ENCODE assay signal across 13 mouse cellular contexts in genomic region chr11:32125586-32126310, GRCm38 (mm10).
DNase-seq lines count a peak whose midpoint lies in the region; ATAC-seq and TF ChIP-seq lines count a peak whose summit lies in the region.
"Had no signal": no experiment of that assay in that cellular context is flagged by ENCODE, and none has a peak within 500 bp of the region (broad histone marks: within the 10 kb centered on the region; RNA-seq: fewer than 3 reads in every experiment).

No protein-coding gene starts in this region.

- peak; percentile 35 for DNase-seq in forebrain, embryonic 11.5 days (ENCODE audit: low spot score)
- no peak for DNase-seq in forebrain, embryonic 10.5 days (ENCODE audit: extremely low spot score, low spot score)
- DNase-seq in CD4-positive helper T cell, adult 2 months (ENCODE audit: low read depth, low spot score) = peak; percentile 81
- DNase-seq in forebrain, postnatal 0 days = peak; percentile 57
- no peak for DNase-seq in liver
- DNase-seq in cerebellum, postnatal 36 days = no peak
- DNase-seq: gastrocnemius, adult 2 months; heart, postnatal 10 days; kidney, postnatal 4 days; liver, embryonic 13.5 days had no signal

- H3K4me3 ChIP-seq in forebrain, embryonic 11.5 days (ENCODE audit: low read depth, low read length) = no peak overlapping the region
- H3K4me3 ChIP-seq in forebrain, embryonic 10.5 days = no peak overlapping the region
- no peak overlapping the region for H3K4me3 ChIP-seq in forebrain, postnatal 0 days (ENCODE audit: low read depth, low read length)
- no peak overlapping the region for H3K4me3 ChIP-seq in midbrain, embryonic 16.5 days (ENCODE audit: low read depth, low read length)
- H3K4me3 ChIP-seq: embryonic facial prominence, embryonic 12.5 days; gastrocnemius, adult 2 months; liver, embryonic 13.5 days had no signal

- H3K36me3 ChIP-seq in forebrain, embryonic 11.5 days (ENCODE audit: control insufficient read depth, insufficient read depth, low read length) = no peaks in the 10 kb centered on the region; the same call in 1 of the 2 replicates
- no peaks in the 10 kb centered on the region for H3K36me3 ChIP-seq in forebrain, embryonic 10.5 days (replicated peaks)
- H3K36me3 ChIP-seq in forebrain, postnatal 0 days (ENCODE audit: insufficient read depth) = no peaks in the 10 kb centered on the region
- H3K36me3 ChIP-seq in midbrain, embryonic 16.5 days (ENCODE audit: control insufficient read depth, insufficient read depth, low read length) = no peaks in the 10 kb centered on the region
- H3K36me3 ChIP-seq: embryonic facial prominence, embryonic 12.5 days; liver, embryonic 13.5 days had no signal

- H3K27me3 ChIP-seq in forebrain, embryonic 11.5 days (ENCODE audit: control insufficient read depth, insufficient read depth, low read length) = no peaks in the 10 kb centered on the region
- H3K27me3 ChIP-seq in forebrain, embryonic 10.5 days (ENCODE audit: poor library complexity, severe bottlenecking) = peaks cover 5% of the 10 kb centered on the region; the same call in 1 of the 2 replicates
- no peaks in the 10 kb centered on the region for H3K27me3 ChIP-seq in forebrain, postnatal 0 days (ENCODE audit: insufficient read depth, low read length)
- no peaks in the 10 kb centered on the region for H3K27me3 ChIP-seq in midbrain, embryonic 16.5 days (ENCODE audit: control insufficient read depth, insufficient read depth, low read depth, low read length)
- H3K27me3 ChIP-seq: embryonic facial prominence, embryonic 12.5 days; liver, embryonic 13.5 days had no signal

- no peak overlapping the region for H3K4me2 ChIP-seq in forebrain, embryonic 11.5 days (ENCODE audit: low read depth, low read length, severe bottlenecking)
- H3K4me2 ChIP-seq in forebrain, postnatal 0 days (ENCODE audit: low read depth) = no peak overlapping the region
- no peak overlapping the region for H3K4me2 ChIP-seq in midbrain, embryonic 16.5 days (ENCODE audit: low read length)
- H3K4me2 ChIP-seq: embryonic facial prominence, embryonic 12.5 days; liver, embryonic 13.5 days had no signal

- no peak for TF ChIP-seq CTCF in forebrain, postnatal 0 days (IDR thresholded peaks at IDR 0.05; ENCODE audit: low read depth)

- no peak overlapping the region for H3K27ac ChIP-seq in forebrain, embryonic 11.5 days (ENCODE audit: low read depth, low read length)
- no peak overlapping the region for H3K27ac ChIP-seq in forebrain, embryonic 10.5 days
- H3K27ac ChIP-seq in forebrain, postnatal 0 days (ENCODE audit: low read depth, low read length) = peak overlapping the region; percentile 29; the same call in 1 of the 2 replicates
- H3K27ac ChIP-seq in midbrain, embryonic 16.5 days (ENCODE audit: low read length) = peak overlapping the region; percentile 80; the same call in 1 of the 2 replicates
- H3K27ac ChIP-seq: embryonic facial prominence, embryonic 12.5 days; gastrocnemius, adult 2 months; liver, embryonic 13.5 days had no signal

- 0 out of 2 replicates have a peak, but pooled peaks cover 2% of the 10 kb centered on the region for H3K4me1 ChIP-seq in forebrain, embryonic 11.5 days (replicated peaks; ENCODE audit: control insufficient read depth, insufficient read depth, low read length)
- peaks cover 18% of the 10 kb centered on the region for H3K4me1 ChIP-seq in forebrain, embryonic 10.5 days
- peaks cover 23% of the 10 kb centered on the region for H3K4me1 ChIP-seq in forebrain, postnatal 0 days (ENCODE audit: insufficient read depth)
- H3K4me1 ChIP-seq in midbrain, embryonic 16.5 days (ENCODE audit: control insufficient read depth, insufficient read depth, low read length) = peaks cover 16% of the 10 kb centered on the region
- H3K4me1 ChIP-seq: liver, embryonic 13.5 days had no signal

- H3K9ac ChIP-seq in forebrain, embryonic 11.5 days (ENCODE audit: low read length) = no peak overlapping the region
- no peak overlapping the region for H3K9ac ChIP-seq in forebrain, postnatal 0 days
- no peak overlapping the region for H3K9ac ChIP-seq in midbrain, embryonic 16.5 days (ENCODE audit: low read depth, low read length)
- H3K9ac ChIP-seq: embryonic facial prominence, embryonic 12.5 days; liver, embryonic 13.5 days had no signal

- WGBS in forebrain, embryonic 11.5 days = 64% methylated on average over 11 of the region's 11 CpGs
- WGBS in forebrain, embryonic 10.5 days = 67% methylated on average over 11 of the region's 11 CpGs
- 45% methylated on average over 11 of the region's 11 CpGs for WGBS in forebrain, postnatal 0 days
- 66% methylated on average over 11 of the region's 11 CpGs for WGBS in midbrain, embryonic 16.5 days

- no peaks in the 10 kb centered on the region for H3K9me3 ChIP-seq in forebrain, embryonic 11.5 days (ENCODE audit: control insufficient read depth, low read length)
- no peaks in the 10 kb centered on the region for H3K9me3 ChIP-seq in forebrain, embryonic 10.5 days
- no peaks in the 10 kb centered on the region for H3K9me3 ChIP-seq in forebrain, postnatal 0 days (ENCODE audit: low read length)
- H3K9me3 ChIP-seq in midbrain, embryonic 16.5 days (replicated peaks; ENCODE audit: control insufficient read depth, low read length, poor library complexity, severe bottlenecking) = no peaks in the 10 kb centered on the region
- H3K9me3 ChIP-seq: embryonic facial prominence, embryonic 12.5 days; liver, embryonic 13.5 days had no signal

- ATAC-seq in forebrain, embryonic 11.5 days (replicated peaks; ENCODE audit: low FRiP score) = no peak
- peak; percentile 62 for ATAC-seq in forebrain, postnatal 0 days
- ATAC-seq in midbrain, embryonic 16.5 days = no peak
- ATAC-seq in cerebellum, adult (ENCODE audit: insufficient number of reproducible peaks, low FRiP score, low TSS enrichment) = no peak

Comparison
In these comparisons a context has a peak if more than half of its experiments do, and no peak if none do; other contexts are left out.
1. DNase-seq: peak in forebrain, embryonic 11.5 days (single experiment), CD4-positive helper T cell, adult 2 months (single experiment) and forebrain, postnatal 0 days (single experiment); none in forebrain, embryonic 10.5 days (single experiment), liver (single experiment) and cerebellum, postnatal 36 days (0 of 2).
2. H3K27ac ChIP-seq: peak in forebrain, postnatal 0 days (single experiment) and midbrain, embryonic 16.5 days (single experiment); none in forebrain, embryonic 11.5 days (single experiment) and forebrain, embryonic 10.5 days (single experiment).